Mouse (Mus musculus): ENCODE measurements around the gene Lrrfip1. TPM values are rescaled to one million over a fixed set of nuclear protein-coding genes. Genes with fewer than 3 reads are reported as not detected.

The Lrrfip1 gene
- polyA plus RNA-seq, 1 experiment, result 12.2 TPM

DNA sequence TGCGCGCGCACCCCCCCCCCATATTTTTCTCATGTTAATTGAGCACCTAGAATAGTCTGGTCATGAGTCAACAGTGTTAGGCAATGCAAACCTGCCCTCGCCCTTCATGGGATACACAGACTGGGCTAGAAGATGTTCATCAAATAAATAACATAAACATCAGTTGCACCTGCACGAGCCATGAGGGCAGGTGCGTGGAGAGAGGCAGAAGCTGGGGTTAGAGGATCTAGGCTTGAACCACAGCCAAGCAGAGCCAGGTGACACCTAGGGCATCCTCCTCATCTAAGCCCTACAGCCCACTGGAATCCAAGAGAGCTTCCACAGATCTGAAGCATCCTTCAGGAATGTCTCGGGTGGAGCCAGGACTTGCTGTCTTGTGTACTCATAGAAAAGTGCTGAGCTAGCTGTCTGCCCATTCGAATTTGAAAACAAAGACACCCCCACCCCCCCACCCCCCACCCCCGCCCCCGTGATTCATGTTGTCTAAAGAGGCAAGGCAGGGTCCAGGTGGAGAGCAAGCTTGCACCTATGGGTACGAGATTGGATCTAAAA lies 98.8 kb downstream of the Lrrfip1 start:
- H3K9me3 ChIP-seq, result no peaks in the 10 kb centered on the region
- no peaks in the 10 kb centered on the region for H3K27me3 ChIP-seq (replicated peaks)
- no peak overlapping the region for H3K4me3 ChIP-seq (replicated peaks)
- peaks cover 31% of the 10 kb centered on the region for H3K36me3 ChIP-seq (replicated peaks; ENCODE audit: low read length)
- TF ChIP-seq FLI1 (IDR thresholded peaks at IDR 0.05; ENCODE audit: low read length) (no peak), GATA1 (IDR thresholded peaks at IDR 0.05; ENCODE audit: borderline replicate concordance, low read length) (no peak)
- H3K4me1 ChIP-seq, result peaks cover 75% of the 10 kb centered on the region

DNA sequence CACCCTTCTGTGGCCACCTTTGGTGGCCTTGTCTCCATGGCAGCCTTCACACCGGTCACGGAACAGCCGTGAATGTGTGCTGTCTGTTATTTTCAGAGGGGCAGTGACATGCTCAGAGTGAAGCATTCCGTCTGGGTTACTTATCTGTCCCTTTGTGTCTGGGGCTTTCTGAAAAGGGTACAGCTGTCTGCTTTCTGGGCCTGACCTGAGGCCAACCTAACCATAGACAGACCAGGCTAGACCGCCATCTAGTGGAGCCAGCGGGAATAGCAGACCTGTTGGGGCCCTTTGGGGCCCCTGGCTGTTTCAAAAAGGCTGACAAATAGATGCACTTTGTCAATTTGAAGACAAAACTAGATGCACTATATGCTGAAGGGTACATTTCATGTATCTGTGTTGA lies 100.3 kb downstream of the Lrrfip1 start:
- H3K4me3 ChIP-seq (replicated peaks), result no peak overlapping the region
- H3K36me3 ChIP-seq (replicated peaks; ENCODE audit: low read length), result peaks cover 46% of the 10 kb centered on the region
- H3K4me1 ChIP-seq, result peaks cover 60% of the 10 kb centered on the region
- H3K27me3 ChIP-seq (replicated peaks), result no peaks in the 10 kb centered on the region
- no peak for TF ChIP-seq GATA1 (IDR thresholded peaks at IDR 0.05; ENCODE audit: borderline replicate concordance, low read length)
- no peak for TF ChIP-seq FLI1 (IDR thresholded peaks at IDR 0.05; ENCODE audit: low read length)
- no peaks in the 10 kb centered on the region for H3K9me3 ChIP-seq

DNA sequence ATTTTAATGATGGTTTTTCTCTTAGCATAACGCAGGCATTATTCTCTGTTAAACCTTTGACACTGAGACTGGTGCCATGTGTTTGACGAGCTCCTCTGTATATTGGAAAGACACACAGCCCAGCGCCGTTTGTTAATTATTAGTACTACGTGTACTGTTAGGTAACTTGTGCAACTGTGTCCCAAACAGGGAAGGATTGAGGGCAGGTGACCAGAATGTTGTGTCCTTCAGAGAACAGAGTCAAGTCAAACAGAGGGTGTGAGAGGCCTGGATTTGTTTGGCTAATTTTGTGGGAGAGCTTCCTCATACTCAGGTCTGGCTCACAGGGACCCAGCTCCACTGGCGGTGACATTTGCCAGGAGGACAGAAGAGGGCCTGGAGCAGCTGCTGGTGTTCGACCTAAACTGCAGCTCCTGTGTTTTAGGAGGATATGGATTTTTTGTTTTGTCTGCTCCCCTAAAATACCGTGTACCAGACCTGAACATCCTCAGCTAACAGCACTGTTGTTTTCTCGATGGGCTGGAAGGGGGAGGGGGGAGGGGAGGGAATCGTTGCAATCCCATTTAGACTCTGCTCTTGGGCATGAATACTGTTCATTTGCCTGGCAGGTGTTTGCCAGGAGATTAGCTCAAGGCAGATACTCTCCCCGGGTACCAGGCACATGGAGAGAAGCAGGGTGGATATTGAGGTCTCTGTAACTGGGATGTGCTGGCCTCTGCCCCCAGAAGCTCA lies 103.3 kb downstream of the Lrrfip1 start:
- Histone ChIP-seq H3K27me3 (replicated peaks) (no peaks in the 10 kb centered on the region), H3K36me3 (replicated peaks; ENCODE audit: low read length) (peaks cover 76% of the 10 kb centered on the region)

DNA sequence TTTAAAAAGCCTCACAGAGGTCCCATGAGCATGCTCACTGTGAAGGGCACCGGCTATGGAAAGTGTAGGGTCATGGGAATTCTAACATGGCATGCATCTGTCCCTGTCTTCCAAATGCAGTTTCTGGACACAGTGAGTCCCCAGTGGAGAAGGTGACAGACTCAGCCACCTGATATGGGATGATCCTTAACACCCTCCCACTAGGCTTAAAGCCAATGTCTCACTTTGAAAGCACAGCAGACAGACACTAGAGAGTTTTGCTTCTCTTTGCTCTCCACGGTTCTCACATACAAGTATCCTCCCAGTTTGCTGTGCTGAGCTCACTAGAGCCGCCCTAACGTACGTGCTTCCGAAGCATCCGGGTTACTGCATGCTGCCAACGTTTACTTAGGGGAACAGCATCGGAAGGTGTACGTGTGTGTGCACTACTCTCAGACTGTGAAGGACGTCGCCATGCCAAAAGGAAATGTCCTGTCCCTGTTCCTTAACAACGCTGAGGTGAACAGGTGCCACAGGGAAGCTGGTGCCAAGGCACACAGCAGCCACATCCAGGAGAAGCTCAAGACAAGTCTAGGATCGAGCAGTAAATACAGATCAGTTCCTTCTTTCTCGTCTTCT lies 104.9 kb downstream of the Lrrfip1 start:
- peaks cover 28% of the 10 kb centered on the region for H3K4me1 ChIP-seq
- H3K27me3 ChIP-seq (replicated peaks), result no peaks in the 10 kb centered on the region
- no peak for TF ChIP-seq GATA1 (IDR thresholded peaks at IDR 0.05; ENCODE audit: borderline replicate concordance, low read length)
- peaks cover 90% of the 10 kb centered on the region for H3K36me3 ChIP-seq (replicated peaks; ENCODE audit: low read length)
- no peaks in the 10 kb centered on the region for H3K9me3 ChIP-seq
- no peak overlapping the region for H3K4me3 ChIP-seq (replicated peaks)

More for the DNA sequence above, 103.3 kb downstream of the Lrrfip1 start:
- no peaks in the 10 kb centered on the region for H3K9me3 ChIP-seq
- no peak for TF ChIP-seq GATA1 (IDR thresholded peaks at IDR 0.05; ENCODE audit: borderline replicate concordance, low read length)
- no peak for TF ChIP-seq FLI1 (IDR thresholded peaks at IDR 0.05; ENCODE audit: low read length)
- H3K4me1 ChIP-seq, result peaks cover 30% of the 10 kb centered on the region
- no peak overlapping the region for H3K4me3 ChIP-seq (replicated peaks)

DNA sequence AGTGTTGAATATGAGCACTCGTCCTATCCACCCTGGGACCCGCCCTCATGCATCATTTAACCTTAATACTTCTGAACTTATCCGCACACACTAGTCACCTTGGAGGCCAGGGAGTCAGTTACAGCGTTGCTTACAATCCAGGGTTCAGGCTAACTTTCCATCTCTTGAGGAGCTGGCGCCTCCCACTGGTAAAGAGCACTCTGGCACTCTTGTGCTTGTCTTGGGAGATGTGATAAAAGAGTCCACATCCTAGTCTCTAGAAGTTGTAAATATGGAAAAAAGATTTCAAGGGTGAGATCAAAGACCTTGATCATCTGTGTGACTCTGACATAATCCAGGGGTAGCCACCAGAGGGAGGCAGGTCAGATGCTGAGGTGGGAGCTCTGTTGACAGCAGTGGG lies 109.0 kb downstream of the Lrrfip1 start:
- Histone ChIP-seq H3K4me1 (peaks cover 48% of the 10 kb centered on the region), H3K36me3 (replicated peaks; ENCODE audit: low read length) (peaks cover 93% of the 10 kb centered on the region), H3K9me3 (no peaks in the 10 kb centered on the region), H3K4me3 (replicated peaks) (no peak overlapping the region), H3K27me3 (replicated peaks) (no peaks in the 10 kb centered on the region)
- no peak for TF ChIP-seq GATA1 (IDR thresholded peaks at IDR 0.05; ENCODE audit: borderline replicate concordance, low read length)
- TF ChIP-seq FLI1 (IDR thresholded peaks at IDR 0.05; ENCODE audit: low read length), result no peak

DNA sequence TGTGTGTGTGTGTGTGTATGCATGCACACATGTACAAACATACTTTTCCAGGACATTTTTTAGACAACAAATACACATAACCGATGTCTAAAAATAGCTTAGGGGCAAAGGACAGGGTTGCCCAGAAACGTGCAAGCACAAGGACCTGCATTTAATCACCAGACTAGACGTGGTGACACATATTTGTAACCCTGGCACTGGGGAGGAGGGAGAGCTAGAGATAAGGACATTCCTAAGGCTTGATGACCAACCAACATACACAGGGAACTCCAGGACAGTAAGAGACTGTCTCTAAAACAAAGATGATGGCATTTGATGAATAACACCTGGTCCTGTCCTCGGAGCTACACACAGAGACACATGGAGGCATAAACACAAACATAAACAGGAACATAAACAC lies 110.8 kb downstream of the Lrrfip1 start:
- Histone ChIP-seq H3K27me3 (replicated peaks) (no peaks in the 10 kb centered on the region), H3K4me3 (replicated peaks) (no peak overlapping the region), H3K9me3 (no peaks in the 10 kb centered on the region), H3K4me1 (peaks cover 48% of the 10 kb centered on the region), H3K36me3 (replicated peaks; ENCODE audit: low read length) (peaks cover 92% of the 10 kb centered on the region)
- no peak for TF ChIP-seq GATA1 (IDR thresholded peaks at IDR 0.05; ENCODE audit: borderline replicate concordance, low read length)
- no peak for TF ChIP-seq FLI1 (IDR thresholded peaks at IDR 0.05; ENCODE audit: low read length)

DNA sequence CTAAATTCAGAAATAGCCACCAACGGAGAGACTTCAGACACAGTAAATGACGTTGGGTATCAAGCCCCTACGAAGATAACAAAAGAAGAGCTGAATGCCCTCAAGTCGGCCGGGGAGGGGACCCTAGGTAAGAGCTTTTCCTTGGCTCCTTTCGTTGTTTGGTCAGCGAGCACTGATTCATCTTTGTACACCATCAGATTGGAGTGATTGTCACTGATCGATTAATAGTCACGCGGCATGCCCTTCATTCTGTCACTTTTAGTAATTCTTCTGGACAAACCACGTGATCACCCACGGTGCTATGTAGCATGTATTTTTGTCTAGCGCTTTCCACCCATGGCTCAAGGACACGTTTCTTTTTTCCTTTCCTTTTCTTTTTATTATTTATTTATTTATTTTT lies 113.6 kb downstream of the Lrrfip1 start:
- no peaks in the 10 kb centered on the region for H3K9me3 ChIP-seq
- peaks cover 88% of the 10 kb centered on the region for H3K36me3 ChIP-seq (replicated peaks; ENCODE audit: low read length)
- no peak overlapping the region for H3K4me3 ChIP-seq (replicated peaks)
- no peaks in the 10 kb centered on the region for H3K27me3 ChIP-seq (replicated peaks)
- no peak for TF ChIP-seq GATA1 (IDR thresholded peaks at IDR 0.05; ENCODE audit: borderline replicate concordance, low read length)
- peaks cover 65% of the 10 kb centered on the region for H3K4me1 ChIP-seq

DNA sequence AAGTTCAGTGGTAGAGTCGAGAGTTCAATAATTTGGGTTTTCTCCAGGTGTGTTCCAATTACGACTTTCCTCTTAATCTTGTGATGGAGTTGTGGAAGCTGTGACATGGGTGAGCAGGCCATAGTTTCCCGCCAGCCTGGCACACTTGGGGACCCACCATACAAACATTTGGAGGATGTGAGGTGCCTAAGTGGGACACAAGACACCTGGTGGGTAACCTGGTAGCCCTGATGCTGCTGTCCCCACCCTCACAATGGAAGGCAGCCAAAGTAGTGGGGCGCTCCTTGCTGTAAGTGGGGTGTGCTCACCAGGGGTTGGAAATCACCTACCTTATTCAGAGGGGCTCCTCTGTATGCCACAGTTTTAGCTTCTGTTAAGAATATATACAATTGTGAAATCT lies 114.1 kb downstream of the Lrrfip1 start:
- Histone ChIP-seq H3K4me1 (peaks cover 65% of the 10 kb centered on the region), H3K9me3 (no peaks in the 10 kb centered on the region), H3K4me3 (replicated peaks) (no peak overlapping the region), H3K27me3 (replicated peaks) (no peaks in the 10 kb centered on the region), H3K36me3 (replicated peaks; ENCODE audit: low read length) (peaks cover 88% of the 10 kb centered on the region)
- TF ChIP-seq FLI1 (IDR thresholded peaks at IDR 0.05; ENCODE audit: low read length) (no peak), GATA1 (IDR thresholded peaks at IDR 0.05; ENCODE audit: borderline replicate concordance, low read length) (no peak)

DNA sequence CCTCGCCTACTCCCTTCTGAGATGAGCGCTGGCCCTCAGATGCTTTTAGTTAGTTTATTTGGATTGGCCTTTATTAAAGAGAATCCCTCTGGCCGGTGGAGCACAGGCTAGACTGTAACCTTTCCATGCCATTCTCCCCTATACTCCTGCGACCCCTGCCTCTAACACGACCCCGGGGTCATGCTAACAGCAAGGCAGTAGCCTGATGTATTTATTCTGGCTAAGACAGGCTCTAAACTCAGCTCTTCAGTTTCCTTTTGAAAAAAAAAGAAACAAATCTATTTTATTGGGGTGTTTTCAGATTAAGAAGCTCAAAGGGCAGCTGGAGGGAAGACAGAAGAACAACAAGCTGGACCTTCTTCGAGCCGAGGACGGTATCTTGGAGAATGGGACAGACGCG lies 123.6 kb downstream of the Lrrfip1 start:
- Histone ChIP-seq H3K4me3 (replicated peaks) (no peak overlapping the region), H3K4me1 (peaks cover 17% of the 10 kb centered on the region), H3K36me3 (replicated peaks; ENCODE audit: low read length) (peaks cover 96% of the 10 kb centered on the region), H3K27me3 (replicated peaks) (no peaks in the 10 kb centered on the region), H3K9me3 (no peaks in the 10 kb centered on the region)
- TF ChIP-seq FLI1 (IDR thresholded peaks at IDR 0.05; ENCODE audit: low read length) (no peak), GATA1 (IDR thresholded peaks at IDR 0.05; ENCODE audit: borderline replicate concordance, low read length) (no peak)

DNA sequence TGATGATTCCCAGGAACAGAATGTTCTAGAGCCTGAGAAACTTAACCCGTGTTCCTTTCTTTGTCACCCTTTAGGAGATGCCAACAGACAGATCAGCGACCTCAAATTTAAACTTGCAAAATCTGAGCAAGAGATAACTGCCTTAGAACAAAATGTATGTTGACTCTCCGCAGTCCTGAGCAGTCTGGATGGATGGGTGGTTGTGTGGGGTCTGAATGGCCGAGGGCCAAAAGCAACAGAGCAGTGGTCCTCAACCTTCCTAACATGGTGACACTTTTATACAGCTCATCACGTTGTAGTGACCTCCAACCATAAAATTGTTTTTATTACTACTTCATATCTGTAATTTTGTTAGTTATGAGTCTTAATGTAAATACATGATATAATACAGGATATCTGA lies 124.5 kb downstream of the Lrrfip1 start:
- TF ChIP-seq FLI1 (IDR thresholded peaks at IDR 0.05; ENCODE audit: low read length) (no peak), GATA1 (IDR thresholded peaks at IDR 0.05; ENCODE audit: borderline replicate concordance, low read length) (no peak)
- H3K4me3 ChIP-seq (replicated peaks), result no peak overlapping the region
- H3K36me3 ChIP-seq (replicated peaks; ENCODE audit: low read length), result peaks cover 96% of the 10 kb centered on the region
- H3K27me3 ChIP-seq (replicated peaks), result no peaks in the 10 kb centered on the region
- peaks cover 2% of the 10 kb centered on the region for H3K9me3 ChIP-seq
- H3K4me1 ChIP-seq, result peaks cover 8% of the 10 kb centered on the region

All from megakaryocyte, embryonic 14.5 days (primary cell).